Mouse (Mus musculus) heart, embryonic 10.5 days (tissue): ENCODE measurements at regions not wholly inside any gene's neighbourhood (a gene's known extent, or its start where the extent isn't known, plus 50 kb on each side); places are given as distances from the start of the nearest gene placed in this dataset.

Experiments used
- DNase-seq: peaks from one replicate; pipeline ENCODE4 v3.0.0-alpha.2; 2017; ENCODE audit warnings: low spot score
- H3K27ac ChIP-seq: fragments of 300-500 bp; sonication (generic); 2 replicates; pipeline ENCODE4 v1.5.1; 2016; ENCODE audit warnings: mild to moderate bottlenecking
- H3K27me3 ChIP-seq: fragments of 300-500 bp; sonication (generic); 2 replicates; pipeline ENCODE4 v1.6.1; 2016; ENCODE audit warnings: mild to moderate bottlenecking; ENCODE audit not compliant: poor library complexity, insufficient read depth, severe bottlenecking
- H3K36me3 ChIP-seq: fragments of 300-500 bp; sonication (generic); 2 replicates; pipeline ENCODE4 v1.6.1; 2016; ENCODE audit warnings: mild to moderate bottlenecking, moderate library complexity
- H3K4me1 ChIP-seq: fragments of 300-500 bp; sonication (generic); 2 replicates; pipeline ENCODE4 v1.6.1; 2016; ENCODE audit warnings: mild to moderate bottlenecking
- H3K4me3 ChIP-seq: fragments of 300-500 bp; sonication (generic); 2 replicates; pipeline ENCODE4 v1.5.1; 2016; ENCODE audit warnings: mild to moderate bottlenecking, moderate library complexity
- H3K9me3 ChIP-seq: fragments of 300-500 bp; sonication (generic); 2 replicates; pipeline ENCODE4 v1.6.1; 2016; ENCODE audit warnings: mild to moderate bottlenecking, moderate library complexity
- WGBS: fragments of 180-500 bp; shearing (Covaris S2); methylation state at CpG from one replicate; pipeline ENCODE4 v1.1.7; 2016; 5-methylcytosine and 5-hydroxymethylcytosine counted together

- DNase-seq, result no peak
- no peaks in the 10 kb centered on the region for H3K9me3 ChIP-seq
- no peaks in the 10 kb centered on the region for H3K4me1 ChIP-seq
- H3K4me3 ChIP-seq, result no peak overlapping the region
- WGBS, result 43% methylated on average over 4 of the region's 4 CpGs
- H3K27me3 ChIP-seq, result no peaks in the 10 kb centered on the region
- no peak overlapping the region for H3K27ac ChIP-seq
- H3K36me3 ChIP-seq, result no peaks in the 10 kb centered on the region
Observed at GRCm38 (mm10) chr19:22081448-22081847, 57.4 kb upstream of the Trpm3 start.
